Mouse (Mus musculus) spleen, embryonic (tissue): ENCODE measurements around the gene Btbd9.

ENCODE experiments used
- CTCF ChIA-PET: fragments of 350-600 bp; sonication (Branson Sonifier 250); formaldehyde crosslinking; loops from one replicate; lab custom pipeline; 2022; lab: Charles Lee

Gene Btbd9

GRCm38 (mm10) chr17:30604296-30604695 lies 28.0 kb upstream of the Btbd9 start:
- CTCF ChIA-PET, result no interaction called here

GRCm38 (mm10) chr17:30602175-30602574 lies 25.9 kb upstream of the Btbd9 start:
- CTCF ChIA-PET, result no interaction called here

GRCm38 (mm10) chr17:30598300-30598699 lies 22.0 kb upstream of the Btbd9 start:
- CTCF ChIA-PET, result interaction anchor here (1.5 kb wide), 1 partner anchor 13 kb away, joined by 3 read pairs; no protein-coding TSS in a partner anchor

GRCm38 (mm10) chr17:30597786-30598185 lies 21.5 kb upstream of the Btbd9 start:
- CTCF ChIA-PET, result interaction anchor here (1.5 kb wide), 1 partner anchor 13 kb away, joined by 3 read pairs; no protein-coding TSS in a partner anchor

GRCm38 (mm10) chr17:30594846-30595245 lies 18.6 kb upstream of the Btbd9 start:
- CTCF ChIA-PET, result no interaction called here

- CTCF ChIA-PET, result interaction anchor here (0.7 kb wide), 1 partner anchor 12 kb away, joined by 3 read pairs; no protein-coding TSS in a partner anchor
Measured at GRCm38 (mm10) chr17:30594407-30594806, 18.1 kb upstream of the Btbd9 start.

- CTCF ChIA-PET, result no interaction called here
Measured at GRCm38 (mm10) chr17:30590417-30591198, 14.3 kb upstream of the Btbd9 start.

GRCm38 (mm10) chr17:30583258-30584001 lies 7.1 kb upstream of the Btbd9 start:
- CTCF ChIA-PET, result no interaction called here

GRCm38 (mm10) chr17:30582313-30582712 lies 6.0 kb upstream of the Btbd9 start:
- CTCF ChIA-PET, result no interaction called here

GRCm38 (mm10) chr17:30581201-30581600 lies 4.9 kb upstream of the Btbd9 start:
- CTCF ChIA-PET, result interaction anchor here (0.5 kb wide), 1 partner anchor 89 kb away, joined by 5 read pairs; no protein-coding TSS in a partner anchor

- CTCF ChIA-PET, result no interaction called here
Measured at GRCm38 (mm10) chr17:30580781-30581180, 4.5 kb upstream of the Btbd9 start.

GRCm38 (mm10) chr17:30576946-30577345 lies 658 bp upstream of the Btbd9 start:
- CTCF ChIA-PET, result no interaction called here

GRCm38 (mm10) chr17:30575121-30575904 lies 975 bp downstream of the Btbd9 start:
- CTCF ChIA-PET, result interaction anchor here (0.7 kb wide), 1 partner anchor 86 kb away, joined by 3 read pairs; no protein-coding TSS in a partner anchor

GRCm38 (mm10) chr17:30574783-30575075 lies 1.6 kb downstream of the Btbd9 start:
- CTCF ChIA-PET, result interaction anchor here (0.7 kb wide), 1 partner anchor 86 kb away, joined by 3 read pairs; no protein-coding TSS in a partner anchor

- CTCF ChIA-PET, result interaction anchor here (0.6 to 0.7 kb wide), 2 partner anchors 87 to 113 kb away, joined by 3 to 4 read pairs; no protein-coding TSS in a partner anchor
Measured at GRCm38 (mm10) chr17:30573990-30574782, 2.1 kb downstream of the Btbd9 start.

GRCm38 (mm10) chr17:30570971-30571370 lies 5.3 kb downstream of the Btbd9 start:
- CTCF ChIA-PET, result no interaction called here

GRCm38 (mm10) chr17:30570173-30570572 lies 6.1 kb downstream of the Btbd9 start:
- CTCF ChIA-PET, result no interaction called here

GRCm38 (mm10) chr17:30568473-30568872 lies 7.8 kb downstream of the Btbd9 start:
- CTCF ChIA-PET, result interaction anchor here (0.9 kb wide), 1 partner anchor 9 kb away, joined by 3 read pairs; no protein-coding TSS in a partner anchor

- CTCF ChIA-PET, result no interaction called here
Measured at GRCm38 (mm10) chr17:30564971-30565370, 11.3 kb downstream of the Btbd9 start.

- CTCF ChIA-PET, result no interaction called here
Measured at GRCm38 (mm10) chr17:30564407-30564806, 11.9 kb downstream of the Btbd9 start.
